Mouse (Mus musculus): ENCODE results near the gene Gars.

The Gars gene

GRCm38 (mm10) chr6:55037799-55038670, at the start of gene Gars:
Gars (plus strand) TSS chr6:55038007.
- ATAC-seq (ENCODE audit: insufficient number of reproducible peaks, low FRiP score, low TSS enrichment): peak; percentile 99

GRCm38 (mm10) chr6:54988141-54988540, 49.7 kb upstream of the Gars start:
- ATAC-seq (ENCODE audit: insufficient number of reproducible peaks, low FRiP score, low TSS enrichment): no peak

- ATAC-seq (ENCODE audit: insufficient number of reproducible peaks, low FRiP score, low TSS enrichment): no peak
These were observed 46.6 kb upstream of the Gars start for GRCm38 (mm10) chr6:54991189-54991588.

- no peak; the same call in 1 of the 2 replicates for ATAC-seq (ENCODE audit: insufficient number of reproducible peaks, low FRiP score, low TSS enrichment)
These were observed 45.7 kb upstream of the Gars start for GRCm38 (mm10) chr6:54992141-54992540.

GRCm38 (mm10) chr6:54992734-54993260, 45.0 kb upstream of the Gars start, which contains the start of gene Ggct:
Ggct (minus strand) TSS chr6:54992950.
- ATAC-seq (ENCODE audit: insufficient number of reproducible peaks, low FRiP score, low TSS enrichment): peak; percentile 99

- ATAC-seq (ENCODE audit: insufficient number of reproducible peaks, low FRiP score, low TSS enrichment): no peak
These were observed 41.4 kb upstream of the Gars start for GRCm38 (mm10) chr6:54996361-54996760.

GRCm38 (mm10) chr6:54997726-54998125, 40.1 kb upstream of the Gars start:
- no peak for ATAC-seq (ENCODE audit: insufficient number of reproducible peaks, low FRiP score, low TSS enrichment)

GRCm38 (mm10) chr6:55001320-55001719, 36.5 kb upstream of the Gars start:
- ATAC-seq (ENCODE audit: insufficient number of reproducible peaks, low FRiP score, low TSS enrichment): no peak

GRCm38 (mm10) chr6:55002438-55002837, 35.4 kb upstream of the Gars start:
- ATAC-seq (ENCODE audit: insufficient number of reproducible peaks, low FRiP score, low TSS enrichment): no peak

- no peak for ATAC-seq (ENCODE audit: insufficient number of reproducible peaks, low FRiP score, low TSS enrichment)
These were observed 34.2 kb upstream of the Gars start for GRCm38 (mm10) chr6:55003559-55003958.

GRCm38 (mm10) chr6:55008401-55008800, 29.4 kb upstream of the Gars start:
- no peak for ATAC-seq (ENCODE audit: insufficient number of reproducible peaks, low FRiP score, low TSS enrichment)

- ATAC-seq (ENCODE audit: insufficient number of reproducible peaks, low FRiP score, low TSS enrichment): no peak
These were observed 28.2 kb upstream of the Gars start for GRCm38 (mm10) chr6:55009391-55010230.

GRCm38 (mm10) chr6:55010330-55011091, 27.3 kb upstream of the Gars start:
- ATAC-seq (ENCODE audit: insufficient number of reproducible peaks, low FRiP score, low TSS enrichment): no peak

GRCm38 (mm10) chr6:55012516-55012915, 25.3 kb upstream of the Gars start:
- ATAC-seq (ENCODE audit: insufficient number of reproducible peaks, low FRiP score, low TSS enrichment): no peak

- ATAC-seq (ENCODE audit: insufficient number of reproducible peaks, low FRiP score, low TSS enrichment): no peak
These were observed 23.6 kb upstream of the Gars start for GRCm38 (mm10) chr6:55014184-55014583.

GRCm38 (mm10) chr6:55016236-55016635, 21.6 kb upstream of the Gars start:
- no peak for ATAC-seq (ENCODE audit: insufficient number of reproducible peaks, low FRiP score, low TSS enrichment)

GRCm38 (mm10) chr6:55016710-55017583, 20.9 kb upstream of the Gars start:
- ATAC-seq (ENCODE audit: insufficient number of reproducible peaks, low FRiP score, low TSS enrichment): peak; percentile 86

GRCm38 (mm10) chr6:55018417-55018816, 19.4 kb upstream of the Gars start:
- ATAC-seq (ENCODE audit: insufficient number of reproducible peaks, low FRiP score, low TSS enrichment): no peak

GRCm38 (mm10) chr6:55021806-55022205, 16.0 kb upstream of the Gars start:
- no peak for ATAC-seq (ENCODE audit: insufficient number of reproducible peaks, low FRiP score, low TSS enrichment)
